Mouse (Mus musculus): ENCODE data around the gene Gdf3.

Gene Gdf3

GRCm38 (mm10) chr6:122569113-122569512, 40.8 kb downstream of the Gdf3 start:
- no peak for DNase-seq (ENCODE audit: low read depth in 2 of 2, low spot score in 2 of 2)

GRCm38 (mm10) chr6:122565070-122565784, 44.7 kb downstream of the Gdf3 start:
- no peak for DNase-seq (ENCODE audit: low read depth in 2 of 2, low spot score in 2 of 2)

GRCm38 (mm10) chr6:122562463-122562862, 47.4 kb downstream of the Gdf3 start:
- peak; percentile 28 to 54 for DNase-seq (ENCODE audit: low read depth in 2 of 2, low spot score in 2 of 2)

- DNase-seq (ENCODE audit: low read depth in 2 of 2, low spot score in 2 of 2): no peak
Observed at GRCm38 (mm10) chr6:122561005-122561404, 48.9 kb downstream of the Gdf3 start.

GRCm38 (mm10) chr6:122560427-122560826, 49.5 kb downstream of the Gdf3 start:
- DNase-seq (ENCODE audit: low read depth in 2 of 2, low spot score in 2 of 2): peak; percentile 68 to 78

- peak; percentile 24 to 60 for DNase-seq (ENCODE audit: low read depth in 2 of 2, low spot score in 2 of 2)
Observed at GRCm38 (mm10) chr6:122556959-122557561, 52.8 kb downstream of the Gdf3 start.

All from CD8-positive naive resting alpha-beta T cell, adult 2 months (primary cell).